Mouse (Mus musculus) forebrain, embryonic 14.5 days (tissue): ENCODE results near the gene Mrpl18. TPM values are rescaled to one million over a fixed set of nuclear protein-coding genes. Genes with fewer than 3 reads are reported as not detected.
"Not testable (repeated sequence)": the region's sequence is repeated elsewhere in the genome, so short reads cannot be mapped to it uniquely, and the experiment has no call there.

Experiments
- ATAC-seq: fragments of 200-750 bp; cut with Nextera tagmentation; 2 replicates; pipeline ENCODE4 v1.8.0; 2017; ENCODE audit warnings: mild to moderate bottlenecking, moderate library complexity
- DNase-seq: peaks from one replicate; pipeline ENCODE4 v3.0.0-alpha.2; 2015; ENCODE audit warnings: low spot score
- H3K27ac ChIP-seq: fragments of 300-500 bp; sonication (generic); 2 replicates; pipeline ENCODE4 v1.5.1; 2014; ENCODE audit warnings: low read depth, mild to moderate bottlenecking, control low read depth, low read length, moderate library complexity
- H3K27me3 ChIP-seq: fragments of 300-500 bp; sonication (generic); replicated peaks from 2 replicates; pipeline ENCODE4 v1.6.1; 2014; ENCODE audit warnings: low read length, control low read depth, mixed read lengths; ENCODE audit not compliant: control insufficient read depth, insufficient read depth
- H3K36me3 ChIP-seq: fragments of 300-500 bp; sonication (generic); 2 replicates; pipeline ENCODE4 v1.6.1; 2014; ENCODE audit warnings: low read length, control low read depth; ENCODE audit not compliant: control insufficient read depth, insufficient read depth
- H3K4me1 ChIP-seq: fragments of 300-500 bp; sonication (generic); 2 replicates; pipeline ENCODE4 v1.6.1; 2014; ENCODE audit warnings: antibody characterized with exemption, low read length, control low read depth; ENCODE audit not compliant: control insufficient read depth, insufficient read depth
- H3K4me2 ChIP-seq: fragments of 300-500 bp; sonication (generic); 2 replicates; pipeline ENCODE4 v1.6.1; 2014; ENCODE audit warnings: mild to moderate bottlenecking, control low read depth, low read length
- H3K4me3 ChIP-seq: fragments of 300-500 bp; sonication (generic); 2 replicates; pipeline ENCODE4 v1.5.1; 2014; ENCODE audit warnings: low read depth, low read length, control low read depth
- H3K9ac ChIP-seq: fragments of 300-500 bp; sonication (generic); 2 replicates; pipeline ENCODE4 v1.6.1; 2014; ENCODE audit warnings: mild to moderate bottlenecking, low read length, control low read depth, moderate library complexity
- H3K9me3 ChIP-seq: fragments of 300-500 bp; sonication (generic); replicated peaks from 2 replicates; pipeline ENCODE4 v1.6.1; 2016; ENCODE audit warnings: low read length, control low read depth, mixed read lengths; ENCODE audit not compliant: control insufficient read depth
- WGBS: fragments of 180-500 bp; shearing (Covaris S2); extraction: QIAGEN DNeasy Blood & Tissue Kit; methylation state at CpG from one replicate; pipeline ENCODE4 v1.1.7; 2014; 5-methylcytosine and 5-hydroxymethylcytosine counted together
- polyA plus RNA-seq: library from polyadenylated mRNA; unstranded; fragments of >200 nt; fragmentation: Nextera tagmentation; extraction: Ambion mirVana; gene quantifications from 2 replicates; pipeline ENCODE4 v1.2.1, GENCODE M21; 2014

The Mrpl18 gene
- polyA plus RNA-seq, 1 experiment from 2014 or later = 113 TPM

GRCm38 (mm10) chr17:12903372-12904333 is 12.5 kb downstream of the Mrpl18 start:
- Histone ChIP-seq H3K9ac (peak overlapping the region; percentile 25; the same call in 1 of the 2 replicates), H3K4me2 (no peak overlapping the region), H3K4me3 (no peak overlapping the region), H3K27me3 (no peaks in the 10 kb centered on the region), H3K36me3 (peaks cover 12% of the 10 kb centered on the region; the same call in 1 of the 2 replicates), H3K4me1 (no peaks in the 10 kb centered on the region; the same call in none of the 2 replicates), H3K9me3 (no peaks in the 10 kb centered on the region), H3K27ac (peak overlapping the region; percentile 40; the same call in 1 of the 2 replicates)
- 9% methylated on average over 11 of the region's 12 CpGs for WGBS
- DNase-seq (peak; percentile 67), ATAC-seq (peak; percentile 81)

DNA sequence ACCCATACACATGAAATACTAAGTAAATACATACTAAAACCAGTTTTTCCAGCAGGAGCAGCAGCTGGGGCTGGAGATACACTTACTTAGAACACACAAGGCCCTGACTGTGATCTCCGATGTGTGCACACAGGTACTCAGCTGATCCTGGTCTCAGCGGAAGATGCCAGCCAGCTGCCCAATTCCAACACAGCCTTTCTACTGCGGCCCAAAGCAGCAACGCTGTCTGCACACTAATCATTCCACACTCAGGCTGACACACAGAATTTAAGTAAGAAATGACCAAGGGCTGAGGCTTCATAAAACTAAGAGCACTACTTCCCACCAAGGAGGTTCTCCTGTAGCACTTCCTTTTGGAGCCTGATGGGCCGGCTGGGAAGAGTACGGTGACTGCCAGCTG is 13.9 kb downstream of the Mrpl18 start:
- H3K27me3 ChIP-seq = no peaks in the 10 kb centered on the region
- no peak overlapping the region for H3K4me3 ChIP-seq
- H3K36me3 ChIP-seq = peaks cover 12% of the 10 kb centered on the region; the same call in 1 of the 2 replicates
- no peaks in the 10 kb centered on the region for H3K9me3 ChIP-seq
- no peak overlapping the region for H3K27ac ChIP-seq
- no peak overlapping the region for H3K9ac ChIP-seq
- no peak overlapping the region for H3K4me2 ChIP-seq
- 92% methylated on average over 6 of the region's 6 CpGs for WGBS
- ATAC-seq = no peak
- DNase-seq = no peak
- H3K4me1 ChIP-seq = no peaks in the 10 kb centered on the region; the same call in none of the 2 replicates

GRCm38 (mm10) chr17:12898607-12899006 is 17.5 kb downstream of the Mrpl18 start:
- ATAC-seq (0 out of 2 replicates have a peak, but pooled peaks have one; percentile 45), DNase-seq (peak; percentile 39)
- H3K4me2 ChIP-seq, H3K9me3 ChIP-seq, H3K4me1 ChIP-seq, H3K27me3 ChIP-seq, H3K9ac ChIP-seq, H3K36me3 ChIP-seq, H3K4me3 ChIP-seq: not testable (repeated sequence)
- WGBS = 32% methylated on average over 2 of the region's 2 CpGs
- H3K27ac ChIP-seq = peak overlapping the region; percentile 78

DNA sequence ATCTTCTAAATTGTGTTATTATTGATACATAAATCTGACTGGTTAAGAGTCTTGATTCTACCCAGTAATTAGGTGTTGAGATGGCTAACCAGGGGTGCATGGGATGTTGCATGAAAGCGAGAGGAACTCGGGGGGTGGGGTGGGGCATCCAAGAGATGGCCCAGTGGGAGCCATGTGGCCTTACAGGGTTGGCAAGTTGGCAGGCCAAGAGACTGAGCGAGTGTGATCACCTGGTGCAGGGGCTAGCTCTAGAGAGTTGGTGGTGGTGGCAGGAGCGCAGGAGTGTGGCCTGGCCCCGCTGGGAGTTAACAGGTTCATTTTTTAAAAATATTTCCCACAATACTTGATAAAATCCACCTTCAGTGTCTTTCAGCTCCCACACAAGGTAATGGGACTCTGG is 18.5 kb downstream of the Mrpl18 start:
- Histone ChIP-seq H3K9me3 (no peaks in the 10 kb centered on the region), H3K27ac (peak overlapping the region; percentile 54; the same call in 1 of the 2 replicates), H3K4me3 (no peak overlapping the region), H3K36me3 (peaks cover 6% of the 10 kb centered on the region; the same call in 1 of the 2 replicates), H3K27me3 (no peaks in the 10 kb centered on the region), H3K4me1 (no peaks in the 10 kb centered on the region), H3K9ac (no peak overlapping the region), H3K4me2 (no peak overlapping the region)
- WGBS = 83% methylated on average over 5 of the region's 5 CpGs
- ATAC-seq (peak; percentile 56), DNase-seq (no peak)

DNA sequence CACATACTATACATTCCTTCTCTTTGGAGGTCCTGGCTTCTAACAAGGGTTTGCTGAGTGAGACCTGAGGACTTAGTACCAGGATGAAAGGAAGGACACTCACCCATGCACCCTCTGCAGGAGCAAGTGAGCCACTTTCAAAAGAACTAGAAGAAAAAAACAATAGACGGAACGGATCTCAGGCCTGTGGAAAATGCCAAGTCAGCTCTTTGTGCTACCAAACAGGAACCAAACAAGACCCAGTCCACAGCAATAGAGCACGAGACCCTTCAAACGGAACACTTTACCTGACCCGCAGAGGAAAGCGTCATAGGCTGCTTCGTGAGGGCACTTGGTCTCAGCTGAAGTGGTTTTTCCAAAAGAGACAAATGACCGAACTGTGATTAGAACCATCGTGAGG is 24.1 kb downstream of the Mrpl18 start:
- Histone ChIP-seq H3K27ac (no peak overlapping the region), H3K4me1 (no peaks in the 10 kb centered on the region), H3K36me3 (peaks cover 23% of the 10 kb centered on the region; the same call in 1 of the 2 replicates), H3K27me3 (no peaks in the 10 kb centered on the region), H3K4me2 (no peak overlapping the region), H3K9ac (no peak overlapping the region), H3K9me3 (no peaks in the 10 kb centered on the region), H3K4me3 (no peak overlapping the region)
- DNase-seq (no peak), ATAC-seq (no peak)
- WGBS = 94% methylated on average over 9 of the region's 9 CpGs

DNA sequence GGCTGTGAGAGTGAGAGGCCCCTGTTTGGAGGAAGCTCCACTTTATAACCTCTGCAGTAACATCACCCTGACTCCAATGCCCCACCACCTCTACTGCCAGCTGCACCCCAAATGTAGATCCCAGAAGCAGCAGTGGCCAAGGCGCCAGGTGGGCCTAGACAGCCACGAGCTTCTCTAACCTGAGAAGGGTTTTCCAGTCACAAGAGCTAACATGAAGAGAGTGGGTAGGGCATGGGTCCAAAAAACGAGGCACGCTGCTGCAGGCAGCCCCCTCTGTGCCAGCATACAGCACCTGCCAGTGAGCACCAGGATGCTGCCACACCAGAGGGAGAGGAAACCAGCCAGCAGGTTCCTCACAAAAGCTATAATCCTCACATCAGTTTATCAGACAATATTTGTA is 25.1 kb downstream of the Mrpl18 start:
- 77% methylated on average over 4 of the region's 4 CpGs for WGBS
- H3K4me1 ChIP-seq = no peaks in the 10 kb centered on the region
- H3K36me3 ChIP-seq = peaks cover 21% of the 10 kb centered on the region; the same call in 1 of the 2 replicates
- H3K27me3 ChIP-seq = no peaks in the 10 kb centered on the region
- ATAC-seq (no peak), DNase-seq (no peak)
- H3K9ac ChIP-seq = no peak overlapping the region
- no peak overlapping the region for H3K27ac ChIP-seq
- no peaks in the 10 kb centered on the region for H3K9me3 ChIP-seq
- no peak overlapping the region for H3K4me3 ChIP-seq
- H3K4me2 ChIP-seq = no peak overlapping the region

- H3K4me2 ChIP-seq = no peak overlapping the region
- H3K36me3 ChIP-seq = peaks cover 21% of the 10 kb centered on the region; the same call in 1 of the 2 replicates
- no peaks in the 10 kb centered on the region for H3K9me3 ChIP-seq
- no peak for ATAC-seq
- no peak overlapping the region for H3K9ac ChIP-seq
- 82% methylated on average over 15 of the region's 15 CpGs for WGBS
- H3K27me3 ChIP-seq = no peaks in the 10 kb centered on the region
- no peak overlapping the region for H3K27ac ChIP-seq
- no peaks in the 10 kb centered on the region for H3K4me1 ChIP-seq
- no peak for DNase-seq
- no peak overlapping the region for H3K4me3 ChIP-seq
Measured at GRCm38 (mm10) chr17:12887021-12887775, 28.9 kb downstream of the Mrpl18 start.

DNA sequence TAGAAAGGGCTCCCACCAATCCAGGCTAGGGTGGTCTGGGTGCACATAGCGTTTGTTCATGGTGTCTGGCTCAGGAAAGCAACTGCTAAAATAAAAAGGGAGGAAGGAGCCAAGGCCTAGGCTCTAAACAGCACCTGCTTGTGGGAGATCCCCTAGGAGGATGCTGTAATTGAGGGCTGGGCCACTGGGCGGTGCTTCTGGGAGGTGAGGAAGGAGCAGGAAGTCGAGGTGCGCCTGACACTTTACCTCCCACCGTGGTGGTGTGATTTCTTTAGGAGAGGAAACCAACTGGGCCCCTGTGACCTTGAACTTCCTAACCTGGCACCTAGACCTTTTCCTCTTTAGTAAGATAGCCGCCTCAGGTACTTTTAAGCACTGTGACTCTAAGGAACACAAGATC is 29.5 kb downstream of the Mrpl18 start:
- H3K4me2 ChIP-seq = no peak overlapping the region
- H3K9ac ChIP-seq = no peak overlapping the region
- H3K27me3 ChIP-seq = no peaks in the 10 kb centered on the region
- no peak for DNase-seq
- no peak overlapping the region for H3K27ac ChIP-seq
- no peak overlapping the region for H3K4me3 ChIP-seq
- peaks cover 18% of the 10 kb centered on the region; the same call in 1 of the 2 replicates for H3K36me3 ChIP-seq
- no peaks in the 10 kb centered on the region for H3K4me1 ChIP-seq
- 34% methylated on average over 6 of the region's 6 CpGs for WGBS
- no peak for ATAC-seq
- H3K9me3 ChIP-seq = no peaks in the 10 kb centered on the region
